ENCODE assay signal across 7 mouse cellular contexts in genomic region chr2:177000656-177001055, GRCm38 (mm10). TPM values are rescaled to one million over a fixed set of nuclear protein-coding genes. Genes with fewer than 3 reads are reported as not detected.
DNase-seq lines count a peak whose midpoint lies in the region; ATAC-seq and TF ChIP-seq lines count a peak whose summit lies in the region.
"Not testable (repeated sequence)": the region's sequence is repeated elsewhere in the genome, so short reads cannot be mapped to it uniquely, and the experiment has no call there.

Gene Gm14419, plus strand, starts transcription at chr2:177000956.

- not testable (repeated sequence) for ATAC-seq in megakaryocyte-erythroid progenitor cell, adult 5-6 weeks (replicated peaks; ENCODE audit: low FRiP score, low TSS enrichment, poor library complexity, severe bottlenecking)

- intact Hi-C loops in heart, postnatal 14 days (cut with DNase I); left cerebral cortex, postnatal 14 days (cut with DNase I): not testable (repeated sequence)

- H3K4me1 ChIP-seq in embryonic fibroblast, embryonic 13.5 days (ENCODE audit: control insufficient read depth, insufficient read depth, low read length) = not testable (repeated sequence)

- H3K4me3 ChIP-seq in embryonic fibroblast, embryonic 13.5 days (ENCODE audit: insufficient read depth, low read length); layer of hippocampus, adult 2 months: not testable (repeated sequence)

- not testable (repeated sequence) for H3K27ac ChIP-seq in embryonic fibroblast, embryonic 13.5 days (ENCODE audit: insufficient read depth, low read length); layer of hippocampus, adult 2 months

- not testable (repeated sequence) for TF ChIP-seq CTCF in embryonic fibroblast, embryonic 13.5 days (IDR thresholded peaks at IDR 0.05; ENCODE audit: borderline replicate concordance, insufficient read depth, low read length); layer of hippocampus, adult 2 months (conservative IDR thresholded peaks at IDR 0.05)

- TF ChIP-seq POLR2A in embryonic fibroblast, embryonic 13.5 days (IDR thresholded peaks at IDR 0.05; ENCODE audit: low read depth, low read length) = not testable (repeated sequence)

- DNase-seq in adrenal gland, postnatal 25 days; gastrocnemius, postnatal 4 days (ENCODE audit: low spot score in 2 of 2); heart, postnatal 14 days; layer of hippocampus, adult 2 months (ENCODE audit: low spot score in 2 of 2); left cerebral cortex, postnatal 14 days (ENCODE audit: low spot score in 2 of 2): not testable (repeated sequence)

RNA-seq across cellular contexts. Expression of gene Gm14419, which starts in this region (rescaled TPM):
- 19.3 and 31.9 TPM in 2 replicates for total RNA-seq in adrenal gland, postnatal 25 days (2021)
- polyA plus RNA-seq in embryonic fibroblast, embryonic 13.5 days (2011; ENCODE audit: insufficient read length, low read depth, missing spikeins) = 15.1 and 28.1 TPM in 2 replicates
- 10 to 100 TPM; 18.3 to 21.3 TPM for total RNA-seq in gastrocnemius, postnatal 4 days (2021)
- total RNA-seq in heart, postnatal 14 days (2021) = 10 to 100 TPM; 41.7 to 53.3 TPM
- total RNA-seq in layer of hippocampus, adult 2 months (2021) = 10 to 100 TPM; 65.4 to 66.2 TPM
- 10 to 100 TPM; 57.3 to 65.0 TPM for total RNA-seq in left cerebral cortex, postnatal 14 days (2021)
- 1.5 and 10.7 TPM in 2 replicates for total RNA-seq in megakaryocyte-erythroid progenitor cell, adult 5-6 weeks (2014; fragmentation: Nextera tagmentation)
- 5.3 and 39.4 TPM in 2 replicates for total RNA-seq in megakaryocyte-erythroid progenitor cell, adult 5-6 weeks (2017)
